Mouse (Mus musculus) thymus, postnatal 4 days (tissue): Measurements from ENCODE around the gene Ly9.
A peak's percentile ranks its signal among the peaks of the same experiment; 100 is the strongest.

Source experiments
- DNase-seq: peaks from one replicate; pipeline ENCODE4 v3.0.0; 2021

Ly9 gene

GRCm38 (mm10) chr1:171607176-171607575 lies at the start of gene Ly9:
Gene Ly9, minus strand, starts transcription at chr1:171607410.
- DNase-seq, result peak; percentile 86

GRCm38 (mm10) chr1:171652734-171653133 lies 45.5 kb upstream of the Ly9 start, which contains the start of gene Slamf7:
Gene Slamf7, minus strand, starts transcription at chr1:171653035.
- DNase-seq, result no peak

DNA sequence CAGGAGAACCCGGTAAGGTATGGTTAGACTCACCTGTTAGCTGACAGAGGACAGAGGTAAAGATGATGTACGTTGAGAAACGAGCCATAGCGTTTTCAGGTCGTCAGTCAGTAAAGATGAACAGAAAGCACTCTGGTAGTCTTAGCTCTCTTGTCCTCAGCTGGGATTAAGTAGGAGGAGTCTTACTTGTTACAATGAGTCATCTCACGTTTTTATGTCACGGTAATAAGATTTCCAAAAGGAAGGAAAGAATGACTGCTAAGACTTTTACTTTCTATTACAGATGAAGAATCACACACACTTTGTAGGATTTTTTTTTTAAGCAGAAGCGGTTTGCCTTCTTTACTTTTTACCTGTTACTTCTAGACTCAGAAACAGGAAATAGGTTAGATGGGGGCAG lies 41.6 kb upstream of the Ly9 start:
- no peak for DNase-seq

DNA sequence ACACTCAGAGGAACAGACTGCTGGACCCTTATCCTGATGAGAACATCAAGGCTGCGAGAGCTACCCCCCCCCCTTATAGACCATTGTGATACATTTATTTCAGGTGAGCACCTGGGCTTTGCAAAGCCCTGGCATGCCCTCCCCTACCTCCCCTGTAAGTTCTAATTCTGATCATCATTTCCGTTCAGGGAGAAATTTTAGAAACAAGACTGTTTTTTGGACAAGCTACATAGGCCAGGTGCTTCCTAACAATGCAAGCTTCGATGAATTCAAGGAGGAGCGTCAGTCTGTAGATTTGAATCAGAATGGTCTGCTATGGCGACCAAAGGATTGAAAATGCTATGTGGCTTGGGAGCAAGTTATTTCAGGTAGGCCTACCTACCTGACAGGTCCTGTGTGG lies 40.5 kb upstream of the Ly9 start:
- DNase-seq, result no peak

- no peak for DNase-seq
Measured at GRCm38 (mm10) chr1:171646429-171646940, 39.3 kb upstream of the Ly9 start.

- DNase-seq, result peak; percentile 54
Measured at GRCm38 (mm10) chr1:171643612-171644011, 36.4 kb upstream of the Ly9 start.

- no peak for DNase-seq
Measured at GRCm38 (mm10) chr1:171640796-171641195, 33.6 kb upstream of the Ly9 start.

- no peak for DNase-seq
Measured at GRCm38 (mm10) chr1:171638686-171639085, 31.5 kb upstream of the Ly9 start.

DNA sequence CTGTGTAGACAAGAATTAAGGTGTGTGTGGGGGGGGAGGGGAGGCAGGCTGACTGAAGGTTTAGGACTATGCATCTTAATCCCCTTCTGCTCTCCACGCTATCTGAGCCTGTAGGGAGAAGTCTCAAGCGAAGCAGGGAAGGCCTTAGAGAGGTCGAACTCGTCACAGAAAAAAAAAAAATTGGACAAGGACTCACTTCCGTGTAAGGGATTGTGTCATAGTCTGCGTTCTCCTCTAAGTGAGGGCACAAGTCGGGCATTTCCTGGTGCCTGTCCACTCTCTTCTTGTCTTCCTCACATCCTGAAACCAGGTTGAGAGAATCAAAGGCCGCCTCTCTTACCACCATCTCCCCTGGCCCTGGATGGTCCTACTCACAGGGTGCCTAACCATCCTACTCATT lies 29.9 kb upstream of the Ly9 start:
- DNase-seq, result no peak

GRCm38 (mm10) chr1:171635696-171636095 lies 28.5 kb upstream of the Ly9 start:
- no peak for DNase-seq

DNA sequence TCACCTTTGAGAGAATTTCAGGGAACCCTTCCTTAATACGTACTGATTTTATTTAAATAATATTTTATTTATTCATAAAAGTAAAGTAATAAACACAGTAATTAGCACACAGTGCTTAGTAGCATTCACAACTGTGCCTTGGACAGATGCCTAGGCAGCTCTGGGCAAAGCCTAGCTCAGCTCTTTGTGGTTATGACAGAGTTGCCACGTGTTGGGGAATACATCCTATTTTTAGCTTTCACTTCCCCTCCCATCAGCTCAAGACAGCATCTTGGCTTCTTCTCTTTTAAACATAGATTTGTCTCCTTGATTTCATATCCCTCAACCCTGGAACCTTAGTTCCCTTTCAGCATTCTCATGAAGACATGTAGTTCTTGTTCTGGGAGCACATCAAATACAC lies 24.2 kb upstream of the Ly9 start:
- no peak for DNase-seq

DNA sequence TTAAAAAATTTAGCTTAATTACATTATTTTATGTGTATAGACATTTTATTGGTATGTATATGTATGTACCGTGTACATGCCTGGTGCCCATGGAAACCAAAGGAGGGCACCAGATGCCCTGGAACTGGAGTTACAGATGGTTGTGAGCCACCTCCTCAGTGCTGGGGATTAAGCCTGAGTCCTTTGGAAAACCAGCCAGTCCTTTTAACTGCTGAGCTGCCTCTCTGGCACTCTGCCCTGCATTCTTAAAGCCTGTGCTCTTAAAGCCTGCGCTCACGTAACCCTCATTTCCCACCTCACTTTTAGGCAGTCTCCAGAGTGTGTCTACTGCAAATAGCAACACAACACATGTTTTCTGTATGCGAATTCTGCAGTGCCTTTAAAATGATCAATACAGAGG lies 23.7 kb upstream of the Ly9 start:
- no peak for DNase-seq

GRCm38 (mm10) chr1:171630041-171630440 lies 22.8 kb upstream of the Ly9 start:
- DNase-seq, result no peak

- DNase-seq, result no peak
Measured at GRCm38 (mm10) chr1:171629168-171629567, 22.0 kb upstream of the Ly9 start.

- DNase-seq, result no peak
Measured at GRCm38 (mm10) chr1:171627801-171628200, 20.6 kb upstream of the Ly9 start.

- DNase-seq, result no peak
Measured at GRCm38 (mm10) chr1:171620091-171620490, 12.9 kb upstream of the Ly9 start.

DNA sequence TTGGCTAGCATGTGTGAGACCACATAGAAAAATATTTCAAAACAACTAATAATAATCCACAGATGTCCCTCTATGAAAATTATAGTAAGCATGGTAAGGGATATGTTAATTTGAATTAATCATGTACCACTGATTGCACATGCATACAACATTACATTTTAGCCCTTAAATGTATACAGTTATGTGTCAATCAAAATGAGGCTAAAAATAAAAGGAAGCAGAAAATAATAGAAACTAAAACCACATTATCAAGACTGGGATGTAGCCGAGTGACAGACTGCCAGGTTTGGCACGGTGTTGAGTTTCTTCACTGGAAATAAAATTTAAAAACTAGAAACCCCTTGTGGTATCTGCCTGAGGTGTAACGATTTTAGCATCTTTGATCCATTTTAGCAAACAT lies 12.4 kb upstream of the Ly9 start:
- no peak for DNase-seq

DNA sequence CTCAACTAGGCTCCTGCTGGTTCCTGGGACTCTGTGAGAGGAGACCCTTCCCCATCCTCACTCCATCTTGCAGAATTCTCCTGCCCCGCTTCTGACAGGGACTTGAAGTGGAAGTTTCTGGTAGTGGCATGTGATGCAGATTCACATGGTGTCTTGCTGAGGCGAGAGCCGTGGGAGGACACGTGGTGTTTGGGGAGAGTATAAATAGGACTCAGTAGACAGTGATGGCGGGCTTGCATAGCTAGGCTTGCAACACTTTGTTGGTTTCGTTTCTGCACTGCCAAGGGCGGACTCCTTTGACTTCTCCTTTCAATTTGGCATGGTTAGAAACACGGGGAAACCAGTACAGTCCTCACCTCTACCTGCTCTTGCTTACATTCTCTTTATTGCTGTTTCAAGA lies 11.8 kb upstream of the Ly9 start:
- DNase-seq, result no peak

DNA sequence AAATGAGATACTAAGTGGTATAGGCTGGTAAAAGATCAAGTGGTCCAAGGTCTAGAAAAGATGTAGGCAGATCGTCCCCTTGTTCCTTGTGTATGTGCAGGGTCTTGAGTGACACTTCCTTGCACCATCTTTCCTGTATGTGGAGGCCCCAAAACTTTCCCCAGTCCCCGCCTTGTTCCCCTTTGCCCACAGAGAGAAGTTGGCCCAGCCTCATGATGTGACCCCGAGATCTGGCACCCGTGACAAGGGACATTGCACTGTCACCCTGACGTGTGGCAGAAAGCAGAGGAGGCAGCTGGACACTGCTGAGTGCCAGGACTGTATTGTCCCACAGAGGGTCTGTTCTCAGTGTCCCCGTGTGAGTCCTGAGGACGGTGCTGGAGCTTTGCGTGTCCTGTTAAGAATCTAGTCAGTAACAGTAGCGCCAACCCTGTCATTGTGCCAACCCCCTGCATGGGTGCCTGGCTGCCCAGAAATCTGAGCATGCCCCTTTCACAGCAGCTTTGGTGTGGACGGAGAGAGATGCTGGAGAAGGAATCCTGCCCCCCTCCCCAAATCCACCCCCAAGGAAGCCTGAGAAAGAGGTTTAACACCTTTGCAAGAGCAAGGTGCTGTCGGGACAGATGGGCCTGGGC lies 9.8 kb upstream of the Ly9 start:
- DNase-seq, result no peak

DNA sequence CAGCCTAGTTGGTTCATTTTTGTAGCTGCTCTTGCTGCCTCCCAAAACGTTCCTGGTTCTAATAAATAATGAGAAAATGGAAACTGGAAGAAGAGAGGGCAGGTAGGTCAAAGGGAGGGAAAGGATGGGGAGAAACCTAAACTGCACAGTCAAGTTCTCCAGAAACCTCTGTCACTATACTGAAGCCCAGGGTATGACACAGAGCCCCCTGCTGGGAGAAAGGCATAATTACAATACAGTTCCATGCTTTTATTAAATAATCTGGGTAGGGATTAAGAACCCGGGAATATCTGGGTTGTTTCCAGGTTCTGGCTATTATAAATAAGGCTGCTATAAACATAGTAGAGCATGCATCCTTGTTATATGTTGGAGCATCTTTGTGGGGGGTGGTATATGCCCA lies 6.8 kb upstream of the Ly9 start:
- DNase-seq, result no peak

DNA sequence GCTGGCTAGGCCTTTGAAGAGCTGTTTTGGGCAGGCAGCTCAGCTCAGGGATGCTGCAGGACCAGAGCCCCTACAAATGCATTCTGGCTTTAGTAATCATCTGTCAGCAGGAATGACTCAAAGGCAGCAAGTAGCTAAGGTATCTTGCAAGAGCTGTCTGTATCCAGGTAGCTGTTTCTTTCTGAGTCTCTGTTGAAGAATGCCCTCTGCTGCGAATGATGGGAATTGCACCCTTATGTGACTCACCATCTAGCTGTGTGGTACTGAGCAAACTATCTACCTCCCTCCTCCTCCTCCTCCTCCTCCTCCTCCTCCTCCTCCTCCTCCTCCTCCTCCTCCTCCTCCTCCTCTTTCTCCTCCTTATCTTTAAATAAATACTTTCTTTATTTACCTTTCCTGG lies 3.6 kb upstream of the Ly9 start:
- DNase-seq, result peak; percentile 71

DNA sequence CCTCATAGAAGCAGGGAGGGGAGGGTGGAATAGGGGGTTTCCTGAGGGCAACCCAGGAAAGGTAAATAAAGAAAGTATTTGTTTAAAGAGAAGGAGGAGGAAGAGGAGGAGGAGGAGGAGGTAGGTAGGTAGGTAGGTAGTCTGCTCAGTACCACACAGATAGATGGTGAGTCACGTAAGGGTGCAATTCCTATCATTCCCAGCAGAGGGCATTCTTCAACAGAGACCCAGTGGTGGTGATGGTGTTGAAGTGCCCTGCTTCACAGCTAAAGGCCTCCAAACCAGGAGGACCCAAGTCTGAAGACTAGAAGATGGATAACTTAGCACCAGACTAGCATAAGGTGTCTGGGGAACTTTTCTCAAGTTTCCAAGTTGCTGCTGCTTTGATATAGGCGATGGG lies 2.8 kb upstream of the Ly9 start:
- DNase-seq, result peak; percentile 61

GRCm38 (mm10) chr1:171606656-171607055 lies 554 bp downstream of the Ly9 start:
- DNase-seq, result no peak

- no peak for DNase-seq
Measured at GRCm38 (mm10) chr1:171604686-171605085, 2.5 kb downstream of the Ly9 start.

- no peak for DNase-seq
Measured at GRCm38 (mm10) chr1:171584584-171584983, 22.6 kb downstream of the Ly9 start.
